Mouse (Mus musculus) lung, adult 18-20 months (tissue): Measurements from ENCODE around the gene Nme7.

Source experiments
- DNase-seq, 2 experiments: peaks; one replicate each; pipeline ENCODE4 v3.0.0; 2022; ENCODE audit warnings: mixed read lengths in 2 of 2

Gene Nme7

DNA sequence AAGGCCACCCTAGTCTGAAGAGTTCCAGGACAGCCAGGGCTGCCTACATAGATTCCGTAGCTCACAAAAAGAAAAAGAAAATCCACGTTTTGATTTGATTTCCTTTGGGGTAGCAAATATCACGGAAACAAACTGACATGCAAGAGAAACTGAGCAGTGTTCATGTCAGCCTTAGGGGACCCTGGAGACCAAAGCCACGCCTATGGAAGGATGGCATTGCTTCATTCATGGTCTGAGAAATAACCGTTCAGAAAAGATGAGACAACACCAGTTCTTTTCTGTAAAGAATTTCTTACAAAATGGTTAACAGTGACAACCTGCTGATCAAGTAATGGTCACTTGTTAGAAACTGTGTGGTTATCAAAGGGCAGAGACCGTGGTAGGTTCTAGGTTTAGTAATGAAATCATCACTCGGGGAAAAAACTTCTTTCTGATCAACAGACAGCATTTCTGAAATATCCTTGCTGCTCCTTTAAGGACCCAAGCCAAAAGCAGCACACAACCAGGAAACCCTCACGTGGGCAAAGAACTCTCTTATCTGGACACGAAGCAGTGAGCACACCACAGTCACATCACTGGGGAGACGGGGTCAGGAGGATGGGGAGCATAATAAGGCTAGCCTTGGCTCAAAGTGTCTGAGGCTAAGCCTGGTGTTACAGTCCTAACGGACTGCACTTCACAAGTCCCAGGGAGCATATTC is 136.9 kb downstream of the Nme7 start:
- no peak for DNase-seq

DNA sequence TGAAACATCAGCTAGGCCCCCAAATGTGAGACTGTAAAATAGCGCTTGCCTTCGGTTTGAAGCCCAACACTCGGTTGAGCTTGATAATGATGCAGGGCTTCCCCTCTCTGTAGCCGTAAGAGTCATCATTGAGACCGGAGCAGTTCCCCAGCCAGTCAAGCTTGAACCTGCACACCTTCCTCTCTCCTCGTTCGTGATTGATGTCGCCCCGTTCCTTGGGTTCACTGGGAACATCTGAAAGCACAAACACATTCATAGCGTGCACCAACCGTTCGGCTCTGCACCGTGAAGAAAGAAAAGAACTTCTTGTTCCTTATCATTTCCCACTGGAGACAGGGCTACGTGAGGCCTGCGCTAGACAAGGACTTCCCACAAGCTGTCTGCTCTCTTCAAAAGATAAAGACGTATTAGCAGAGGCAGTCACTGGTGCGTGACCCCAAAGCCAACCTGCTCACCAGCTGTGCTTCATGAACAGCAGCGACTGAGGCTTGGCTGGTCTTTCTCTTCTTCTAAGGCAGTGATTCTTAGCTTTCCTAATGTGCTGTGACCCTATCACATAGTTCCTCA is 137.6 kb downstream of the Nme7 start:
- DNase-seq = no peak

DNA sequence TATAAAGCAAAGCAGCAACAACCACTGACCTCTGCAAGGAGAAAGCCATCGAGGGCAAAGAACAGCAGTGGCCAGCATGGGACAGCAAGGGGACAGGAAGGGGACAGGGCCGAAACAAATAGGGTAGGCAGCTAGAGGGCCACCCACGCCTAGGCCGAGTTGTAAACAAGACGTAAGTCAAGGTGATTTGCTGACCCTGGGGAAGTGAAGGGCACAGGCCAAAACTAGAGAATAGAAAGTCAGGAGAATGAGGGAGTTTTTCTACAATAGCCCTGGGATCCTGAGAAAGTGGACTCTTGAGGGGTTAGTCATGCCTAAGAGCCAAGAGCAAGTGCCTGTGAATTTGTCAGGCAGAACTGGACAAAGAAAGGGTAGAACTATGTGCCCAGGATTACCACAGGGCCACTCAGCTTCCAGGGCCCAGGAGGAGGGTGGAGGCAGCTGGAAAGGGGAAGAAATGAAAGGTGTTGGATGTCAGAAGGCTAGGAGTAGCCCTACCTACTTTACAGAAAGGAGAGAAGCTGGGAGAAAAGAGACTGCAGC is 141.8 kb downstream of the Nme7 start:
- no peak for DNase-seq

DNA sequence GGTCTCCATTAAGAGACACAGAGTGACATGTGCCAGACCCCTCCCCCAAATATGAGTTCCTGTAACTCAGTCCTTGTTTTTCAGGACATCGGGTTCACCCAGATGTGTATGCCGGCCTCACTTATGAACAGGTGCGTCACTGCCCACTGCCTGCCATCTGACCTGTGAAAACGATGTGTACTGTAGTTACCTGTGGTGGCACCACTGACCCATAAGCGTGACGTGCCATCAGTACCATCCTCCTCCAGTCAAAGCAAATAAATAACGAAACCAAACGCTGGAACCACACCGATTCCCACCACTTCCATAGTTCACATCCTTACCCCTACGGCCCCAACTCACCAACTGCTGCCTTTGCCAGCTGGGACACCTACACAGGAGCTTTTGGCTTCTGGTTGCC is 142.6 kb downstream of the Nme7 start:
- no peak for DNase-seq

DNA sequence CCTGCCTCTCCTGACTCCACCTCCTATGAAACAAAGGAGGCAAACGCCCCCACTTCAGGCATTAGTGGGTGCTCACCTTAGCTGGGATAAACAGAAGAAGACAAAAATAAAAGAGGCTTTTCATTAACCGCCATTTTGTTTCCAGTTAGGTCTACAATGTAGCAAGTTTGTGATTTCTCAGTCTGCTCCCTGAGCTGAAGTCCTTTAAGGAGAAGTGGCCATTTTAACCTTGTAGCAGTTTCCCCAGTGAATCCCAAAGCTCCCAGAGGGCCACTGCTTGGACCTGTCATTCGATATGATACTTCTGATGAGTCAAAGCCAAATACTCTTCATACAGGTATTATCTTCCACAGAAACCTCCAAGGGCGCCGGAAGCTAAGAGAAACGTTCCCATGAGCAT is 143.6 kb downstream of the Nme7 start:
- DNase-seq = no peak

DNA sequence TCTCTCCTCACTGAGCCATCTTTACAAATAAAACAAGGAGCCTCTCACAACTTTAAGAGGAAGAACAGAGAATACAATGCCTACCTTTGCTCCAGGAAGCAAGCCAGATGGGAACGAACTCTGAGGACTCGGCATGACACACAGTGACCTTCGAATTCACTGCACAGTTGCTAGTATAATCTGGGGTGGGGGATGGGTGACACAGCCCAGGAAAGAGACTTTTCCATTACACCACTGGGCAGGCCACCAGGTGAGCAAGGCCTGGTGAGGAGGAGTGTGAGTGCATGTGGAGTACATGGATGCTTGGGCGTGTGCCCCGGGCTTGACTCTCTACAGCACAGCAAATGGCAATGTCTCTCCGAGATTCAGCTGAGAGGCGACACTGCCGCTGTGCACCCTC is 145.7 kb downstream of the Nme7 start:
- DNase-seq = no peak

DNA sequence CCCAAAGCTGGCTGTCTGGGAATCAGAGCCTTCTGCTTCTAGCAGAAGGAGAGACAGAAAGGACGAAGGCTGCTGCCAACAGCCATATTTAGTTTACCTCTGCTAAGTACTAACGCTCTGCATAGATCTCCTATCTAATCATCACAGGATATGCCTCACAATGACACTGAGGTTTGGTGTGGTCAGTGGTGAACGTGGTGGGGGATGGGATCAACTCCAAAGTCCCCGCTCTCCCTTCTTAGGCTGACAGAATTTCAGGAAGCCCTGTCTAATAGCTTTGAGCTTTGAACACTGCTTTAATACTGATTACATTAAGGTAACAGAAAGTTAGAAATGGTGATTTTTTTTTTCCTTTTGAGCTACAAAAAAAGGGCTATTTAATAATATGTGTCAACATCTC is 146.3 kb downstream of the Nme7 start:
- no peak for DNase-seq

DNA sequence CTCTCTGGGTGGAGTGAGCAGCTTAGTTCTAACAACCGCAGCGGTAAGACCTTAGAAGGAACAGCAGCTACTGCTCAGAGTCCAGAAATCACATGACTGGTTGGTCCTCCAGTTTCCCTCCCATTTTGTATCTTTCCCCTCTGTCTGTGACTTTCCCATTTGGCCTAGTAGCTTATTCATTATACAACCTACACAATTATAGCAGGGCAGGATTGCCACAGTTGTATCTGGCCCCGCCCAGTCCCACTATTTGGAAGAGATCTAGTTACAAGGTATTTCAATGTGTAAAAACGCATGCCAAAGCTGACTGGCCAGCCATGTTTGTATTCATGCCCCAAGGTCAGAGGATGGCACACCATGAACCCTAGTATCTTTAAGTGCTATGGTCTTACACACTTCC is 146.7 kb downstream of the Nme7 start:
- no peak for DNase-seq

DNA sequence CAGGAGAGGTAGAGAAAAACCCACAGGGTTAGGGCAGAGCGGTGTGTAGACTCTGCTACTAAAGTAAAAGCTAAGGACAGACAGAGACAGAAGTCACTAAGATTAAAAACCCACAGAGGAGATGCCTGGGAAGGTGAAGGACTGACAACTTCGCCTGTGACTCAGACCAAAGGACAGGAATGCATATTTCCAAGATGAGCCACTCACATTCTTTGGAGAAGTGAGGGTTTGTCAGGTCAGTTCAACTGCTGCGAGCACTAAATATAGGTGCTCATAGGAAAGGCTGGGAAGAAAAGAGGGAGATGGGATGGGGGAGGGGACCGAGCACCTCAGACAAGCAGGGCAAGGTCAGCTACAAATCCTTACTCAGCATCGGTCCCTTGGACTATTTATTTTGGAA is 147.4 kb downstream of the Nme7 start:
- no peak for DNase-seq

DNA sequence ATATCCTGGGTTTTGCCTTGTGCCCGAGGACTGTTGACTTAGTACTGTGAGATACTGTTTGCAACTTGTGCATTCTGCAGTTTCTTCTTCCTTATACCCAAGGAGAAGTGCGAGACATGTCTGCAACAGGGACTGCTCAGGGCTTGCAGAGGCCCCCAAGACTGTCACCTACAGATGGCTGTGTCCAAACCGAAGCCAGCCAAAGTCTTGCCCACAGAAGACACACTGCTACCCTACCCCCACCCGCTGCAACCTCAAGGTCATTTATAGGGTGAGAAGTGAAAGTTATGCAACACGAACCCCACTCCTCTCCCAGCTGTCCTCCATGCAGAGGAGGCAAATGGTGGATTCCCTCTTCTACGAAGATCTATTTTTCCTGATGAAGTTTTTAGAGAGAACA is 148.7 kb downstream of the Nme7 start:
- no peak for DNase-seq

DNA sequence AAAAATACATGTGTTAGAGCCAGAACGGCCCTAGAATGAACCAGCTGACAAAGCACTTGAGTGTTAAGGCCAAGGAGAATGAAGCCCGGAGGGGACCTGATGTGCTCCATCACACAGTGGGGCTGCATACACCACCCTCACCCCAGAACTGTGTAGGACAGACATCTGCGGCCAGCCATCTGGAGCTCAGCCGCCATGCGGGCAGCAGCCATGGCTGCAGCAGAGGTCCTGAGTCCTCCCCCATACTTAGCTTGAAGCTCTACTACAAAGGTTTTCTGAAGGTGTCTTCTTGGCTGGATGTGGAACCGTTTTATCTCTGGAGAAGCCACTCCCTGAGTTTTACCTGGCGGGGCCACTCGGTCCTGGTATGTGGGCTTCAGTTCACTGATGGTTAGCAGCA is 149.2 kb downstream of the Nme7 start:
- DNase-seq = no peak

DNA sequence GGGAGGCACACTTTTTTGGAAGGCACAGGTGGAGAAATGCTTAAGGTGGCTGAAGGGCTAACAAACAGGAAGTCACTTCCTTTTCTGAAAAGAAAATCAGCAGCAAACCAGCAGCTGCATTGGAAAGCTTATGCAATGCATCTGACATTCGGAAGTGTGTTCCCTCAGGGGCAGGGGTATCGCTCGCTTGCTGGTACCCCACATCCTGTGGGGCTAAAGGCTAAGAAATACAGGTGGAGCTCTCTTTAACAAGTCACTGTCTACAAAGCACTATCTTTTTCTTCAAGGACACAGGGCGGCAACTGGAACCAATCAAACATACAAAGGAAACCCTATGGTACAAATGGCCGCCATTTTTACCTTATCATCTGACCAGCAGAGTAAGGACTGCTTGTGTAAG is 149.8 kb downstream of the Nme7 start:
- DNase-seq = no peak

DNA sequence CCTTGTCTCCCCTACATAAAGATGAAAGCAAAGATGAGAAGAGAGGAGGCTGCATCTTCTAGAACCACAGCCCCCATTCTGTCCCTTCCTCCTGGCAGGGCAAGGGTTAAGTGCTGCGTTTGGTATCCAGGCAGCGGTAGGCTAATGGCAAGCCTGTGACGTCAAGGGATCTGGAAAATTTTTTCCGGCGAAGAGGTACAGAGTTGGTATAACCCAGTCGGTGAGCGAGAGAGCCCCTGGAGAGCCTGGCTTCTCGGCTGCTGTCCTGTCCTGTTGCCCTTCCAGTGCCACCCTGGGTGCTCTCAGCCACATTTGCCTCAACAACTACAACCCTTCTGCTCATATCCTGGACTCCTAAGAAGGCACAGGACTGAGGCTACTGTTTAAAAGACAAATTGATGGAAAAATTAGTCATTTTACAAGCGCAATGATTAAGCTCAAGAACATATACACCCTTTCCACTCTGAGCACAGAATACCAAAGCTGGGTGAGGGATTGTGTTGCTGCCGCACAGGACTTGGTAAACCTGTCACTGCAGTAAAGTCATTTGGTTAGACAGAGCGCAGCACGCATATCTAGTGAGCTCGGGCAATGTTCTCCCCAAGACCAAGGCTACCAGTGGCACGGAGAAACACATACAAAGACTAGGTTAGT is 151.0 kb downstream of the Nme7 start:
- DNase-seq = peak; percentile 58 to 76

DNA sequence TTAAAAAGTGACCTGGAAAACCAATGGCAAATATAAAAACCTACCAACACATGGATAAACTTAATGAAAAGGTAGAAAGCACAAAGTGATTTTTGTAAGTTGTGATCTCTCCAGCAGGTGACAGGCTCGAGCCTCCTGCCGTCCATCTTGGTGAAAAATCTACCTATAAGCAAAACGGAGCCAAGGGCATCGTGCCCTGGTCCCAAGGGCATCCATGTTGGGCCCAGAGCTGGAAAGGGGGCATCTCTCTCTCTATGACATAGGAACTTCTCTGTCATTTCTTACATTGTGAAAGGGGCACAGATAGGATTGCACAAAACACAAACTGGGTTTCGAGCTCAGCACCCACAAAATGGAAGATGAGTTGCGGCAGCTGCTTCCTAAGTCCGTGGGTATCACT is 151.7 kb downstream of the Nme7 start:
- DNase-seq = peak; percentile 35 to 38

DNA sequence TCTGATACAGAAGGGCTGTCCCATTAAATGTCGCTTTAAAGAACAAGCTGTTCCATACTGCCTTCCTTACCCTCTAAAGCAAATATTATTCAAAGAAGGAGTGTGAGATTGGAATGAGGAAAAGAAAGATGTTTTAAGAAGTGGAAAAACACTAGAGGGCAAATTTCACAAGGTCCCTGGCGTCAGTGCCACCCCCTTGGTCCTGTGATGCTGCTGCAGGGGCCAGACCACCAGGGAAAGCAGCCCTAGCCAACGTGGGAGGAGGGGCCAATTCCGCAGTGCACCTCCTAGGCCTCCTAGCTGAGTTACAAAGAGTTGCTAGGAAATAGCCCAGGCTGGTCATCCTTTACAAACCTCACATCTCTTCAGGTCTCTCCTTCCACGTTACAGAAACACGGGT is 152.1 kb downstream of the Nme7 start:
- peak; percentile 80 to 88 for DNase-seq

DNA sequence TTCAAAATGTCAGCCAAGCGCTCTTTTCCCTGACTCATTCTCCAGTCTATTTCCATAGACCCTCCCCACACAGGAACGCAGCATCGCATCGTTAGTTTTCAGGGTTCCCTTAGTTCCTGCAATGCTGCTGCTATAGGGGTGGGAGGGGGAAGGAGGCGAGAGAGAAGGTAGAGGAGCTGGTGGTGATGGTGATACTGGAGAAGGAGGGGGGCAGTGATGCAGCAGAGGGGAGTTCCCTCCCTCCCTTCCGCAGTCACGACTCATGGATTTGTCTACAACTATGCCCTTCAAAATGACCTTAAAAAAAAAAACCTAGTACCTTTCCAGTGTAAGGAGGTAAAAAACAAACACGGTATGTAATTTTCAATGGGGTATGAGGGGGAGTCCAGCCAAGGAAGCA is 152.8 kb downstream of the Nme7 start:
- DNase-seq = no peak

DNA sequence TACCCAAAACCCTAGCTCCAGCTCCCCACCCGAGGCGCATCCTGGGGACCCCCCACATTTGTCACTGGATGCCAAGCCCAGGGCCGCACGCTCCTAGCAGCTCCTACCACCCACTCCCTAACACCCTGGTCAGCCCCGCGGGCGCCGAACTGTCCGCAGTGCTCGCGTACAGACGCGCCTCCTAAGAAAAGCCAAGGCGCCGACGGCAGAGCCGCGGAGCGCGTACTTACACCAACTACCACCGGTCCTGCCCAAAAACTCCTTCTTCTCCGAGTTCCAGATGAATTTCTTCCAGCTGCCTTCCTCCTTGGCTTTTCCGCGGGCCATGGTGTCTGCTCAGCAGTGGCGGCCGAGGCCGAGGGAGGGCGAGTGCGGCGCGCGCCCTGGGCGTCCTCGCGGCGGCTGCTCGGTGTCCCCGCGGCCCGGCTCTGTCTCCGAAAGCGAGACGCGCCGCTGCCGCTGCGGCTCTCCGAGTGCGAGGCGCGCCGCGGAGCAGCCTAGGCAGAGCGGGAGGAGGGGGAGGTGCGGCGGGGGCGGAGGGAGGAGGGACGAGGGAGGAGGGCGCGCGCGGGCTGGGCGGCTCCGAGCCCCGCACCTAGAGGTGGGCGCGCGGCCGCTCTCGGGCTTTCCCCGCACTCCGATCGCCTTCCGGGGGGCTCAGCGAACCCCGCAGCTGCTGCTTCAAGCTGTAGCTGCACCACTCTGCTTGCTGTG is 153.8 kb downstream of the Nme7 start:
- DNase-seq = peak; percentile 56 to 63

DNA sequence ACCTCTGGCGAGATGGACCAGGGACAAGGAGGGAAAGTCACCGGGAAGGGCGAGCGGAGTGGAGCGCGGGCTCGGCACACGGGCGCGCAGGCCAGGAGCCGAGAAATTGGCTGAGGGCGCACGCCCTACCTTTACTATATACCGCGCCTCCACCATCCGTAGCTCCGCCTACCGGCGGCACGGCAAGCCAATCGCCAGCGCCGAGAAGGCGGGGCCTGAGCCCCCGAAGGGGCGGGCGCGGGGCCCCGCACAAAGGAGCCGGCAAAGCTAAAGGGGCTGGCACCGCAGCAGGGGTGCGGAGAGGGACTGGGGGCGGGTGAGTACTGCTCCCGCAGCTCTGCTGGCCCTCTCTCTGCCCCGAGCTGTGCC is 154.3 kb downstream of the Nme7 start, which contains the start of gene Atp1b1:
Atp1b1 (minus strand) TSS at position 111 of the 369 bp plus-strand sequence.
- peak; percentile 88 to 91 for DNase-seq

DNA sequence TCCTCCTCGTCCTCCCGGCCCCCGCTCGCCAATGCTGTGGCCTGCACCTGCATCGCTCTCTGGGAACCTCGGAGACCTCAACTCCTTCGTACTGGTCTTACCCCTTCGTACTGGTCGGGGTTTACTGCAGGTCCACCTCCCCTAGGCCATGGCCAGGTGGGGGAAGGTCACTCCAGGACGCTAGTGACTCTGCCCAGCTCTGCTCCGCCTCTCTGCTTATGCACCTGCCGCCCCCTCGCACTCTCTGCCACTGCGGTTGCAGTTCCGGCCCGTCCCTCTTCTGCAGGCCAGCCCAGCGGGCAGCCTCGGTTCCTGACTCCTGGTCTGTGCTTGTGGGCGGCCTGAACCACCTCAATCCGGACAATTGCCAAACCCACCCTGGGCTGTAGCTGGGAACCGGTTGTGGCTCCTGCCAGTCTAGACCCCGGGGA is 154.7 kb downstream of the Nme7 start:
- DNase-seq = peak; percentile 86 to 91

DNA sequence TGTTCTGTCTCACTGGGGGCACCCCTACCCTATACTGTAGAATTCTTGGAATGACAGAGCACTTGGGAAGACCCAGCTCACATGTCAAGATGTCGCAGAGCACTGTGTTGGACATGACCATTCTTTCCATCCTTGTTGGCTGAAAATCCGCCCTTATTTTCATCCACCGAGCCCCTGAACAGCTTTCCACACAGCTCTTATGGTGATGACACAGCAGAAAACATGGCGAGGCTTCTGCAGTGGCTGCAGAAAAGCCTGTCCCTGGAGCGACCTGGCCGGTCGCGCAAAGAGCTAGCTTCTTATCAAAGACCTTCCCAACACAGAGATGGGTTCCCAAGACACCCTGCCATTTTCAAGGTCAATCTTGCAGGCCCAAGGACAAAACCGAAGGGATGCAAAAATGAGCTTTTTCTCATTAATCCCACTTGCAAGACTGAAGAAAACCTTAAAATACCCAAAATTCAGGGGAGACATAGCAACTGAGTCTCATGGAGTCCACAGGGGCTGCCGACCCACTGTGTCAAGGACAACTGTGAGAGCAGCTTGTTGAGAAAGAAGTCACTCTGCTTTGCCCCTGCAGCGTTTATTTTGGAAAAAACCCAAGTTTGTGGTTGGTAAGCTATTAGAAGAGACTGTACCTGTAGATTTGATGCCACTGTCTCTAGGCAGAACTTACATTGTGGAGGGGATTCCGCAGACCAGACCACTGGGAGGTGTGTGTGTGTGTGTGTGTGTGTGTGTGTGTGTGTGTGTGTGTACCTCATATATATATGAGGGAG is 155.4 kb downstream of the Nme7 start:
- DNase-seq = peak in 1 of 2 experiments; percentile 53

DNA sequence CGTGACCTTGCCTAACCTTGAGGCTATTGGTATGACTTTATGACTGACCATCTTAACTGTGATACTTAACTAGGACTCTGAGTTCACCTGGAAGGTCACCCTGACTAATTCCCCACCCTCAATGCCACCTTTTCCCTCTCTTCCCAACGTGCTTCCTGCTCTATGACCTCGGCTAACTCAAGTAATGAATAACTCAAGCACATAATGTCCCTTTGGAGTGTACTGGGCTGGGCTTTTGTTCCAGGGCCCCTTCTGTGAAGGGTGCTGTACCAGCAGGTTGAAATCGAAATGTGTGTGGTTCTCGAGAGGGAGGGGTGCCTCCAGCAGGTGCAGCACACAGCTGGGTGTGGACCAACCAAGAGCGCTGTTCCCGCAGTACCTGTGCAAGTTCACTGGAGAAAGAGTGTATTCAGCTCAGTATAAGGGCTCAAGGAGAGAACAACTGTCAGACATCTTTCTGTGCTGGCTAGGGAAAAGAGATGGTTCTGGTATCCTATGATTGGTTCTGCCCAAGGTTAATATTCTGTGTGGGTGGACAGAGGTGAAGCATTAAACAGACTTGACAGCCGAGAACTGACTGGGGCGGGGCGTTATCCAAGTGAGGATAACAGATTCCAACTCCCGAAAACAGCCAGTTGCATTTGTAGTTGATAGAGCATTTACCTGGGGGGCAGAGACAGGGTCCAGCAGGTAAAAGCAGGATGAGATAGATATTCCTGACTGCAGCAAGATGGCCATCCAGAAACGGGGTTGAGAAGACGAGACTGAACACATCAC is 157.2 kb downstream of the Nme7 start:
- DNase-seq = peak; percentile 70 to 83

DNA sequence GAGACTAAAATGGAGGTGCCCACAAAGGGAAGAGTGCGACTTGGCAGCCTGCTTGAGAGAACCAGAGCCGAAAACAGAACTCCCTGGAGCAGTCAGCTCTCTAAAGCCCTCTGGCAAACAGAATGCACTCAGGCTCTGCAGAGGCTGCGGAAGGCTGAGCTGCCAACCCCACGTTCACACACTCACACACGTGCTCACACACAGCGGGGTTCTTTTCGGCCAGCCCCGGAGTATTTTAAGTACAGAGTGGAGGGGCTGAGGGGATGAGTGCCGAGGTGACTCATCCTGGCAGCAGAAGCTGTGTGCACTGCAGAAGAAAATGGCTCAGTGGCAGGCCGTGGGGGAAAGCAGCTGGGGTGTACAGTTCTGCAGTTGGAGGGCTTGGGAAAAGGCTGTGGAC is 157.8 kb downstream of the Nme7 start:
- peak; percentile 47 to 64 for DNase-seq
